In genomic region chr19:31460188-31460587, GRCm38 (mm10) we compare ENCODE assay signal across 19 mouse cellular contexts.
"Had no signal": no experiment of that assay in that cellular context is flagged by ENCODE, and none has a peak within 500 bp of the region (broad histone marks: within the 10 kb centered on the region; RNA-seq: fewer than 3 reads in every experiment).

No protein-coding gene starts in this region.

- H3K9me3 ChIP-seq: liver, embryonic 12.5 days; midbrain, embryonic 12.5 days; neural tube, embryonic 13.5 days; neural tube, embryonic 15.5 days had no signal

- H3K27me3 ChIP-seq: liver, embryonic 12.5 days; megakaryocyte, embryonic 14.5 days; midbrain, embryonic 12.5 days; neural tube, embryonic 13.5 days; neural tube, embryonic 15.5 days had no signal

- DNase-seq: lung, adult 18-20 months; lung, embryonic 14.5 days; lung, postnatal 10 days; midbrain, embryonic 14.5 days; retina, postnatal 1 day; right cerebral cortex, adult 18-20 months; right cerebral cortex, postnatal 14 days; thymus, adult 18-20 months; thymus, postnatal 14 days; thymus, postnatal 36 days had no signal

- ATAC-seq: liver, embryonic 12.5 days; midbrain, embryonic 16.5 days had no signal

- H3K36me3 ChIP-seq: liver, embryonic 12.5 days; midbrain, embryonic 12.5 days; neural tube, embryonic 13.5 days; neural tube, embryonic 15.5 days had no signal

- H3K4me1 ChIP-seq: liver, embryonic 12.5 days; midbrain, embryonic 12.5 days; neural tube, embryonic 13.5 days; neural tube, embryonic 15.5 days had no signal

- H3K4me3 ChIP-seq: liver, embryonic 12.5 days; megakaryocyte, embryonic 14.5 days; midbrain, embryonic 12.5 days; myocyte; neural tube, embryonic 13.5 days; neural tube, embryonic 15.5 days had no signal

- H3K9ac ChIP-seq: liver, embryonic 12.5 days; liver, embryonic 14.5 days; lung, embryonic 14.5 days; midbrain, embryonic 12.5 days; neural tube, embryonic 13.5 days; neural tube, embryonic 15.5 days had no signal

- H3K27ac ChIP-seq: liver, embryonic 12.5 days; liver, embryonic 14.5 days; macrophage; midbrain, embryonic 12.5 days; neural tube, embryonic 13.5 days; neural tube, embryonic 15.5 days had no signal

- H3K4me2 ChIP-seq: liver, embryonic 12.5 days; lung, embryonic 14.5 days; midbrain, embryonic 12.5 days; neural tube, embryonic 13.5 days; neural tube, embryonic 15.5 days had no signal
